Mouse (Mus musculus): ENCODE results near the gene Actr5. TPM values are rescaled to one million over a fixed set of nuclear protein-coding genes. Genes with fewer than 3 reads are reported as not detected.

Gene Actr5
- polyA plus RNA-seq, 1 experiment from 2014 or later = 14.6 TPM

- Histone ChIP-seq H3K4me1 (replicated peaks) (peaks cover 78% of the 10 kb centered on the region), H3K9ac (replicated peaks) (no peak overlapping the region), H3K4me2 (replicated peaks) (no peak overlapping the region), H3K4me3 (replicated peaks) (no peak overlapping the region), H3K36me3 (no peaks in the 10 kb centered on the region), H3K27ac (peak overlapping the region; percentile 47; the same call in 1 of the 2 replicates), H3K9me3 (no peaks in the 10 kb centered on the region), H3K27me3 (peaks cover 9% of the 10 kb centered on the region; the same call in 1 of the 2 replicates)
- WGBS = 100% methylated on average over 1 of the region's 1 CpGs
- no peak for ATAC-seq
Observed at GRCm38 (mm10) chr2:158601326-158601725, 23.4 kb upstream of the Actr5 start.

GRCm38 (mm10) chr2:158602663-158603062 is 22.0 kb upstream of the Actr5 start:
- ATAC-seq = peak; percentile 70
- no peak overlapping the region for H3K9ac ChIP-seq (replicated peaks)
- WGBS = 28% methylated on average over 15 of the region's 15 CpGs

GRCm38 (mm10) chr2:158606511-158606964 is 18.1 kb upstream of the Actr5 start:
- peaks cover 57% of the 10 kb centered on the region for H3K27me3 ChIP-seq
- peak overlapping the region; percentile 86 for H3K9ac ChIP-seq (replicated peaks)
- H3K27ac ChIP-seq = peak overlapping the region; percentile 86
- no peaks in the 10 kb centered on the region for H3K36me3 ChIP-seq
- peak overlapping the region; percentile 52 for H3K4me3 ChIP-seq (replicated peaks)
- H3K9me3 ChIP-seq = no peaks in the 10 kb centered on the region
- peaks cover 54% of the 10 kb centered on the region for H3K4me1 ChIP-seq (replicated peaks)
- 4% methylated on average over 4 of the region's 4 CpGs for WGBS
- peak; percentile 67 for ATAC-seq
- peak overlapping the region; percentile 58 for H3K4me2 ChIP-seq (replicated peaks)

More at GRCm38 (mm10) chr2:158602663-158603062, 22.0 kb upstream of the Actr5 start:
- H3K4me3 ChIP-seq (replicated peaks) = no peak overlapping the region
- peak overlapping the region; percentile 79 for H3K27ac ChIP-seq
- H3K4me2 ChIP-seq (replicated peaks) = peak overlapping the region; percentile 31
- no peaks in the 10 kb centered on the region for H3K36me3 ChIP-seq
- no peaks in the 10 kb centered on the region for H3K9me3 ChIP-seq
- peaks cover 20% of the 10 kb centered on the region for H3K27me3 ChIP-seq
- peaks cover 80% of the 10 kb centered on the region for H3K4me1 ChIP-seq (replicated peaks)

GRCm38 (mm10) chr2:158609681-158610080 is 15.0 kb upstream of the Actr5 start:
- H3K4me2 ChIP-seq (replicated peaks) = peak overlapping the region; percentile 58
- no peaks in the 10 kb centered on the region for H3K36me3 ChIP-seq
- H3K9ac ChIP-seq (replicated peaks) = peak overlapping the region; percentile 86
- H3K4me1 ChIP-seq (replicated peaks) = peaks cover 41% of the 10 kb centered on the region
- no peaks in the 10 kb centered on the region for H3K9me3 ChIP-seq
- H3K4me3 ChIP-seq (replicated peaks) = peak overlapping the region; percentile 52
- peak overlapping the region; percentile 86 for H3K27ac ChIP-seq
- ATAC-seq = no peak
- peaks cover 82% of the 10 kb centered on the region for H3K27me3 ChIP-seq
- WGBS = under 1% methylated on average over 27 of the region's 27 CpGs

- Histone ChIP-seq H3K4me1 (replicated peaks) (peaks cover 44% of the 10 kb centered on the region), H3K9me3 (no peaks in the 10 kb centered on the region), H3K36me3 (no peaks in the 10 kb centered on the region), H3K4me3 (replicated peaks) (peak within 1 kb of the TSS; percentile 52), H3K9ac (replicated peaks) (peak within 1 kb of the TSS; percentile 86), H3K4me2 (replicated peaks) (peak within 1 kb of the TSS; percentile 58), H3K27me3 (peaks cover 90% of the 10 kb centered on the region), H3K27ac (peak within 1 kb of the TSS; percentile 86)
- WGBS = under 1% methylated on average over 75 of the region's 77 CpGs
- ATAC-seq = peak; percentile 66
Observed at GRCm38 (mm10) chr2:158610488-158611325, 14.0 kb upstream of the Actr5 start, which contains the start of gene Slc32a1. Gene Slc32a1 (plus strand): TSS chr2:158610767.

GRCm38 (mm10) chr2:158611326-158611719 is 13.4 kb upstream of the Actr5 start:
- Histone ChIP-seq H3K4me1 (replicated peaks) (peaks cover 46% of the 10 kb centered on the region), H3K4me3 (replicated peaks) (peak overlapping the region; percentile 52), H3K9me3 (no peaks in the 10 kb centered on the region), H3K27me3 (peaks cover 96% of the 10 kb centered on the region), H3K36me3 (no peaks in the 10 kb centered on the region), H3K4me2 (replicated peaks) (peak overlapping the region; percentile 58), H3K27ac (peak overlapping the region; percentile 86), H3K9ac (replicated peaks) (peak overlapping the region; percentile 86)
- 1% methylated on average over 30 of the region's 30 CpGs for WGBS
- no peak for ATAC-seq

- Histone ChIP-seq H3K27ac (peak overlapping the region; percentile 86), H3K9me3 (no peaks in the 10 kb centered on the region), H3K4me3 (replicated peaks) (peak overlapping the region; percentile 52), H3K27me3 (peaks cover 98% of the 10 kb centered on the region), H3K36me3 (no peaks in the 10 kb centered on the region), H3K4me1 (replicated peaks) (peaks cover 45% of the 10 kb centered on the region), H3K4me2 (replicated peaks) (peak overlapping the region; percentile 58), H3K9ac (replicated peaks) (peak overlapping the region; percentile 86)
- 2% methylated on average over 30 of the region's 30 CpGs for WGBS
- ATAC-seq = no peak
Observed at GRCm38 (mm10) chr2:158611726-158612670, 12.7 kb upstream of the Actr5 start.

- no peak for ATAC-seq
- peak overlapping the region; percentile 58 for H3K4me2 ChIP-seq (replicated peaks)
- H3K27me3 ChIP-seq = peaks cover 98% of the 10 kb centered on the region
- peaks cover 47% of the 10 kb centered on the region for H3K4me1 ChIP-seq (replicated peaks)
- H3K27ac ChIP-seq = peak overlapping the region; percentile 86
- peak overlapping the region; percentile 52 for H3K4me3 ChIP-seq (replicated peaks)
- WGBS = 2% methylated on average over 10 of the region's 10 CpGs
- no peaks in the 10 kb centered on the region for H3K9me3 ChIP-seq
- H3K36me3 ChIP-seq = no peaks in the 10 kb centered on the region
- peak overlapping the region; percentile 86 for H3K9ac ChIP-seq (replicated peaks)
Observed at GRCm38 (mm10) chr2:158612671-158613250, 11.9 kb upstream of the Actr5 start.

- Histone ChIP-seq H3K4me2 (replicated peaks) (peak overlapping the region; percentile 58), H3K27ac (peak overlapping the region; percentile 86), H3K9ac (replicated peaks) (peak overlapping the region; percentile 86), H3K27me3 (peaks cover 100% of the 10 kb centered on the region), H3K4me1 (replicated peaks) (peaks cover 47% of the 10 kb centered on the region), H3K36me3 (no peaks in the 10 kb centered on the region), H3K4me3 (replicated peaks) (peak overlapping the region; percentile 52), H3K9me3 (no peaks in the 10 kb centered on the region)
- 0 out of 2 replicates have a peak, but pooled peaks have one; percentile 12 for ATAC-seq
- 4% methylated on average over 53 of the region's 53 CpGs for WGBS
Observed at GRCm38 (mm10) chr2:158613541-158614417, 10.9 kb upstream of the Actr5 start.

GRCm38 (mm10) chr2:158614418-158614955 is 10.2 kb upstream of the Actr5 start:
- peak overlapping the region; percentile 64 for H3K9ac ChIP-seq (replicated peaks)
- H3K4me3 ChIP-seq (replicated peaks) = peak overlapping the region; percentile 52
- WGBS = 2% methylated on average over 47 of the region's 47 CpGs
- H3K4me2 ChIP-seq (replicated peaks) = peak overlapping the region; percentile 58
- ATAC-seq = no peak
- peak overlapping the region; percentile 86 for H3K27ac ChIP-seq
- H3K9me3 ChIP-seq = no peaks in the 10 kb centered on the region
- peaks cover 100% of the 10 kb centered on the region for H3K27me3 ChIP-seq
- H3K36me3 ChIP-seq = no peaks in the 10 kb centered on the region
- peaks cover 44% of the 10 kb centered on the region for H3K4me1 ChIP-seq (replicated peaks)
